Mouse (Mus musculus) neural tube, embryonic 15.5 days (tissue): ENCODE measurements around the gene Glt8d2. TPM values are rescaled to one million over a fixed set of nuclear protein-coding genes. Genes with fewer than 3 reads are reported as not detected.
"Not testable (repeated sequence)": the region's sequence is repeated elsewhere in the genome, so short reads cannot be mapped to it uniquely, and the experiment has no call there.

ENCODE experiments used
- ATAC-seq: fragments of 200-750 bp; cut with Nextera tagmentation; 2 replicates; pipeline ENCODE4 v1.8.0; 2017; ENCODE audit warnings: mild to moderate bottlenecking, moderate TSS enrichment, moderate library complexity; ENCODE audit not compliant: low FRiP score
- H3K27ac ChIP-seq: fragments of 300-500 bp; sonication (generic); replicated peaks from 2 replicates; pipeline ENCODE4 v1.5.1; 2015; ENCODE audit warnings: mild to moderate bottlenecking, inconsistent platforms
- H3K27me3 ChIP-seq: fragments of 300-500 bp; sonication (generic); replicated peaks from 2 replicates; pipeline ENCODE4 v1.6.1; 2015; ENCODE audit warnings: inconsistent platforms
- H3K36me3 ChIP-seq: fragments of 300-500 bp; sonication (generic); 2 replicates; pipeline ENCODE4 v1.6.1; 2015; ENCODE audit warnings: inconsistent platforms
- H3K4me1 ChIP-seq: fragments of 300-500 bp; sonication (generic); 2 replicates; pipeline ENCODE4 v1.6.1; 2015; ENCODE audit warnings: inconsistent platforms
- H3K4me2 ChIP-seq: fragments of 300-500 bp; sonication (generic); 2 replicates; pipeline ENCODE4 v1.6.1; 2015; ENCODE audit warnings: inconsistent platforms, mild to moderate bottlenecking, moderate library complexity
- H3K4me3 ChIP-seq: fragments of 300-500 bp; sonication (generic); replicated peaks from 2 replicates; pipeline ENCODE4 v1.5.1; 2015; ENCODE audit warnings: mild to moderate bottlenecking, inconsistent platforms
- H3K9ac ChIP-seq: fragments of 300-500 bp; sonication (generic); replicated peaks from 2 replicates; pipeline ENCODE4 v1.6.1; 2015; ENCODE audit warnings: mild to moderate bottlenecking, inconsistent platforms
- H3K9me3 ChIP-seq: fragments of 300-500 bp; sonication (generic); replicated peaks from 2 replicates; pipeline ENCODE4 v1.6.1; 2016; ENCODE audit warnings: inconsistent platforms
- WGBS: fragments of 180-500 bp; shearing (Covaris S2); methylation state at CpG from one replicate; pipeline ENCODE4 v1.1.7; 2015; ENCODE audit warnings: mixed read lengths; 5-methylcytosine and 5-hydroxymethylcytosine counted together
- polyA plus RNA-seq: library from polyadenylated mRNA; unstranded; fragments of >200 nt; fragmentation: Nextera tagmentation; extraction: Ambion mirVana; gene quantifications from 2 replicates; pipeline ENCODE4 v1.2.1, GENCODE M21; 2015

Glt8d2 gene
- polyA plus RNA-seq, 1 experiment from 2014 or later: 1.8 TPM

- Histone ChIP-seq H3K4me3 (no peak overlapping the region), H3K36me3 (peaks cover 76% of the 10 kb centered on the region), H3K4me1 (no peaks in the 10 kb centered on the region), H3K27me3 (no peaks in the 10 kb centered on the region), H3K9ac (no peak overlapping the region), H3K27ac (no peak overlapping the region), H3K9me3 (no peaks in the 10 kb centered on the region), H3K4me2 (no peak overlapping the region)
- WGBS: 97% methylated on average over 9 of the region's 9 CpGs
- ATAC-seq: no peak
These were observed 49.0 kb downstream of the Glt8d2 start for GRCm38 (mm10) chr10:82641481-82641880.

GRCm38 (mm10) chr10:82639032-82639698, 51.3 kb downstream of the Glt8d2 start:
- Histone ChIP-seq H3K9me3 (no peaks in the 10 kb centered on the region), H3K4me2 (no peak overlapping the region), H3K4me3 (no peak overlapping the region), H3K4me1 (no peaks in the 10 kb centered on the region), H3K9ac (no peak overlapping the region), H3K27ac (no peak overlapping the region), H3K27me3 (no peaks in the 10 kb centered on the region), H3K36me3 (peaks cover 56% of the 10 kb centered on the region)
- WGBS: 90% methylated on average over 8 of the region's 8 CpGs
- ATAC-seq: no peak

- Histone ChIP-seq H3K4me3 (no peak overlapping the region), H3K27me3 (no peaks in the 10 kb centered on the region), H3K9me3 (no peaks in the 10 kb centered on the region), H3K27ac (no peak overlapping the region), H3K36me3 (peaks cover 43% of the 10 kb centered on the region), H3K4me1 (peaks cover 5% of the 10 kb centered on the region), H3K9ac (no peak overlapping the region), H3K4me2 (no peak overlapping the region)
- ATAC-seq: no peak
- WGBS: 96% methylated on average over 3 of the region's 3 CpGs
These were observed 54.1 kb downstream of the Glt8d2 start for GRCm38 (mm10) chr10:82636321-82636720.

- H3K4me1 ChIP-seq: peaks cover 17% of the 10 kb centered on the region
- H3K27ac ChIP-seq: no peak overlapping the region
- peaks cover 26% of the 10 kb centered on the region for H3K36me3 ChIP-seq
- H3K27me3 ChIP-seq: no peaks in the 10 kb centered on the region
- no peaks in the 10 kb centered on the region for H3K9me3 ChIP-seq
- no peak for ATAC-seq
- H3K9ac ChIP-seq: no peak overlapping the region
- no peak overlapping the region for H3K4me3 ChIP-seq
- no peak overlapping the region for H3K4me2 ChIP-seq
- WGBS: 95% methylated on average over 7 of the region's 7 CpGs
These were observed 56.1 kb downstream of the Glt8d2 start for GRCm38 (mm10) chr10:82634348-82634747.

GRCm38 (mm10) chr10:82632496-82633280, 57.8 kb downstream of the Glt8d2 start:
- WGBS: 93% methylated on average over 11 of the region's 12 CpGs
- Histone ChIP-seq H3K4me1 (peaks cover 26% of the 10 kb centered on the region), H3K27me3 (no peaks in the 10 kb centered on the region), H3K9me3 (no peaks in the 10 kb centered on the region), H3K9ac (no peak overlapping the region), H3K4me2 (no peak overlapping the region), H3K36me3 (peaks cover 19% of the 10 kb centered on the region; the same call in 1 of the 2 replicates), H3K4me3 (no peak overlapping the region), H3K27ac (no peak overlapping the region)
- ATAC-seq: no peak

GRCm38 (mm10) chr10:82631133-82631532, 59.3 kb downstream of the Glt8d2 start:
- 80% methylated on average over 7 of the region's 7 CpGs for WGBS
- no peak for ATAC-seq
- Histone ChIP-seq H3K9me3 (no peaks in the 10 kb centered on the region), H3K4me3 (peak overlapping the region; percentile 78), H3K4me1 (peaks cover 26% of the 10 kb centered on the region), H3K27me3 (no peaks in the 10 kb centered on the region), H3K27ac (no peak overlapping the region), H3K9ac (no peak overlapping the region), H3K4me2 (peak overlapping the region; percentile 83), H3K36me3 (peaks cover 10% of the 10 kb centered on the region; the same call in 1 of the 2 replicates)

- Histone ChIP-seq H3K9me3 (no peaks in the 10 kb centered on the region), H3K4me1 (peaks cover 26% of the 10 kb centered on the region), H3K4me2 (peak overlapping the region; percentile 83), H3K27ac (peak overlapping the region; percentile 93; the same call in 1 of the 2 replicates), H3K36me3 (peaks cover 10% of the 10 kb centered on the region; the same call in 1 of the 2 replicates), H3K4me3 (peak overlapping the region; percentile 78), H3K9ac (peak overlapping the region; percentile 84), H3K27me3 (no peaks in the 10 kb centered on the region)
- WGBS: 19% methylated on average over 7 of the region's 7 CpGs
- ATAC-seq: no peak
These were observed 60.0 kb downstream of the Glt8d2 start for GRCm38 (mm10) chr10:82630497-82630896.

GRCm38 (mm10) chr10:82629586-82630255, 60.7 kb downstream of the Glt8d2 start, which contains the start of gene Tdg:
Gene Tdg, plus strand, starts transcription at chr10:82629828.
- peak; percentile 97 for ATAC-seq
- peak within 1 kb of the TSS; percentile 93 for H3K27ac ChIP-seq
- H3K4me1 ChIP-seq: peaks cover 26% of the 10 kb centered on the region
- H3K27me3 ChIP-seq, H3K9me3 ChIP-seq: not testable (repeated sequence)
- WGBS: 1% methylated on average over 76 of the region's 78 CpGs
- peaks cover 10% of the 10 kb centered on the region; the same call in 1 of the 2 replicates for H3K36me3 ChIP-seq
- peak within 1 kb of the TSS; percentile 84 for H3K9ac ChIP-seq
- H3K4me2 ChIP-seq: peak within 1 kb of the TSS; percentile 93
- H3K4me3 ChIP-seq: peak within 1 kb of the TSS; percentile 78

- H3K27me3 ChIP-seq: no peaks in the 10 kb centered on the region
- peak overlapping the region; percentile 67 for H3K9ac ChIP-seq
- H3K9me3 ChIP-seq: no peaks in the 10 kb centered on the region
- peak overlapping the region; percentile 78 for H3K4me3 ChIP-seq
- 4% methylated on average over 11 of the region's 11 CpGs for WGBS
- peak; percentile 59 for ATAC-seq
- H3K36me3 ChIP-seq: peaks cover 10% of the 10 kb centered on the region; the same call in 1 of the 2 replicates
- peak overlapping the region; percentile 93 for H3K4me2 ChIP-seq
- peak overlapping the region; percentile 93 for H3K27ac ChIP-seq
- H3K4me1 ChIP-seq: peaks cover 26% of the 10 kb centered on the region
These were observed 61.3 kb downstream of the Glt8d2 start for GRCm38 (mm10) chr10:82629111-82629585.

GRCm38 (mm10) chr10:82623553-82623932, 66.9 kb downstream of the Glt8d2 start:
- H3K4me2 ChIP-seq: peak overlapping the region; percentile 70
- H3K9me3 ChIP-seq, H3K27me3 ChIP-seq, H3K36me3 ChIP-seq: not testable (repeated sequence)
- peak overlapping the region; percentile 88 for H3K27ac ChIP-seq
- peaks cover 14% of the 10 kb centered on the region for H3K4me1 ChIP-seq
- H3K4me3 ChIP-seq: peak overlapping the region; percentile 73
- ATAC-seq: peak; percentile 23
- peak overlapping the region; percentile 81 for H3K9ac ChIP-seq
- WGBS: 4% methylated on average over 2 of the region's 2 CpGs
